Mouse (Mus musculus) layer of hippocampus, adult 9-11 months (tissue): ENCODE measurements at regions not wholly inside any gene's neighbourhood (a gene's known extent, or its start where the extent isn't known, plus 50 kb on each side); places are given as distances from the start of the nearest gene placed in this dataset.

ENCODE experiments used
- DNase-seq: peaks from one replicate; pipeline ENCODE4 v3.0.0; 2022

DNA sequence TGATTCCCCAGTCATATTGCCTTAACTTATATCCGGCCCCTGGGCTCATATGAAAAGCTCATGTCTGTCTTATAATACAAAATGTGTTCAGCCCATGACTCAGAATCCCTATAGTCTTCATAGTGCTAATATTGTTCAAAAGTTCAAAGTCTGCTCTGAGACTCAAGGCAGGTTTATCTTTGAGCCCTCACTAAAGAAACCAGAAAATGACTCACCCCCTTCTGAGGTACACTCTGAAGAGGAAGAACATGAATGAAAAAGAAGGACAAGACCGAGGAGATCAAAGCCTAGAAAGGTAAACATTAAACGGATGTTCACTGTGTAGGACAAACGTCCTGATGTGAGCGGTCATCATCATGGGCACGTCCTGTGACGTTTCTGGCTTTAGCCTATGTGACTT, 145.1 kb upstream of the Id4 start:
- no peak for DNase-seq

DNA sequence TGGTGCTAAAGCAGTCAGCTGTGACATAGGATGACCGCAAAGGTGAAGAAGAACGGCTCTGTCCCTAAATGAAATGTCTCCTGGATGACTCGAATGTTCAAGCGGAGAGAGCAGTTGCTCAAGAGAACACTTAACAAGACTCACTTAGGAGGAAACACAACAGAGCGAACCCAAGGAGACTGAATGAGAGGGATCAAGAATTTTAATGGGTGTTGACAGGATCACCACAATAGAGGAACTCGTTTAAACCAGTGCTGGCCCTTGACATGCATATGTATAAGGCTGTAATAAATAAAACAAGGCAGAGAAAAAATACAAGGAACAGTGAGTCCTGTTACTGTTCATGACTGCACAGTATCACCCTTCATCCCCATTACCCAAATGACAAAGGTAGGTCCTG, 134.4 kb upstream of the Id4 start:
- peak; percentile 53 for DNase-seq

DNA sequence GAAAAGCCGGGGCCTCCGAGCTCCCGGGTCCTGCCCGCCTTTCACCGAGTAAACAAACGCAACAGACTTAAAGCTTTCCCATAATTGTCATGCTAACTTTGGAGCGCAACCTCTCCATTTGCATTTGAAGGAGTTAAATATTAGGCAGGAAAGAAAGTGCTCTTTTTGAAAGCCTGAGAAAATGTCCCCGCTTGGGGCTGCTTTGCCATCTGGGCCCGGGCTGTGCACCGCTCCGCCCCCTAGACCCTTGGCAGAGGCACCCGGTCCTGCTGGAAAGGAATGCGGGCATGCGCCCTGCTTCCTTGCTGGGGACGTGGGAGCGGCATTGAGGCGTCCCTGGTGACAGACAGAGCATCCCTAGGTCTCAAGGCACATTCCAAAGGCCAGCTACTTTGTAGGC, 130.3 kb upstream of the Id4 start:
- DNase-seq: peak; percentile 64

DNA sequence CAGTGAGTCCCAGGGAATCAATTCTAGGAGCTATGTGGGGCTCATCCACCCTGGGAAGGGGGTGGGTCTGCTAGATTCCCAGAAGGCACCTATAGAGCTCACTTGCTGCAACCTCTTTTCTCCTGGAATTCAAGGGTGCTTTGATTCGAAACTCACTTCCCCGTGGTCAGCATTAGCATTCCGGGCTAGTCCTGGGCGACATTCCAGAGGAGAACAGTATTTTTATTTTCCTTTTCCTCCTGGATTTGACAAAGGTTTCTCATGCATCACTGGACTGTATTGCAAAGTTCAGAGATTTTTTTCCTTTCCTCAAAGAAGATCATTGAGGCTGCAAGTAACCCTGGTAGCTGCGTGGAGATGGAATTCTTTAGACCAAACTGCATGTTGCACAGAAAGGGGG, 129.3 kb upstream of the Id4 start:
- DNase-seq: peak; percentile 7

DNA sequence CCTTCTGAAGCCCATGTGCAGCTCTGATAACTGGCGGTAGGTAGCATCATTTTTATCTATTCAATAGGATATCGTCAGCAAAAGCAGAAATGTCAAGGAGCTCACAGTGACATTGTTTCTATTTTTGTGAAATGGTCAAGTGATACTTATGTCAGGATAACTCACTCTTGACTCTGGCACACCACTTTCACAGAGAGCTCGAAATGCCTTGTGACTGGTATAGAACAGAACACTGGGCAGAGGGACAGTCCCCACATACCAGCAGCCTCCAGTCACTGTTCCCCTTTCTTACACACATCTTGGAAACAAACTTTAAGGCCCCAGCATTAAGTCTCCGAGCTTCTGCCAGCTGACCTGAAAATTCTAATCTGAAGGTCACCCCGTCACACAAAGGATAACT, 115.1 kb upstream of the Id4 start:
- DNase-seq: no peak

DNA sequence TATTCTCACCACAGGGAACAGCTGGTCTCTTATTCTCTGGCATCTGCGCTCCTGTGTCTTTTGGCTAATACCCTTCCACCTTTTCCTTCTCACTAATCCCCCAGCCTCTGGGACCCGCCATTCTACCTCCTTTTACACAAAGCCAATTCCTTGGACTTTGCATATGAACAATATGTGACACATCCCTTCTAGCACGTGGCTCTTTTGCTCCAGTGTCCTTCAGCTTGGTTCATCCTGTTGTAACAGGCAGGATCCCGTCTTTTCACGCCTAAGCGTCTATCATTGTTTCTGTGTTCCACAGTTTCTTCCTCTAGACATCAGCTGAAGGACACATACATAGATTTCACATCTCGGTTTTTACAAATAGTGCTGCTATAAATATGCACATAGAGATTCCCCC, 114.0 kb upstream of the Id4 start:
- DNase-seq: no peak

DNA sequence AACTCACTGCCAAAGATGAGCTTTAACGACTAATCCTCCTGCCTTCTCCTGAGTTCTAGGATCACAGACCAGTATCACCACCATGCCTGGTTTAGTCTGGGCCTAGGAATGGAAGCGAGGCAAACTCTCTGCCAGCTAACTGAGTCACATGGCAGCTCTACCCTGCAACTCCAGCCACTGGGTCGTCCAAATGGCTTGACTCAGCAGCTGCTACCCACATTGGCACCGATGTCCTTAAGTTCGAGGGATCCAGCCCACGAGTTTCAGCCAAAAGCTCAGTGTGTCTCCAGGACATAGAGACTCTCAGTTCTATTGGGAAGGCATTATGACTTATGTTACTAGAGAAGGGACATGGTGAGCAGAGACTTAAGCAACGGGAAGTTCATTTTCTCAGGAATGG, 107.8 kb upstream of the Id4 start:
- peak; percentile 42 for DNase-seq

DNA sequence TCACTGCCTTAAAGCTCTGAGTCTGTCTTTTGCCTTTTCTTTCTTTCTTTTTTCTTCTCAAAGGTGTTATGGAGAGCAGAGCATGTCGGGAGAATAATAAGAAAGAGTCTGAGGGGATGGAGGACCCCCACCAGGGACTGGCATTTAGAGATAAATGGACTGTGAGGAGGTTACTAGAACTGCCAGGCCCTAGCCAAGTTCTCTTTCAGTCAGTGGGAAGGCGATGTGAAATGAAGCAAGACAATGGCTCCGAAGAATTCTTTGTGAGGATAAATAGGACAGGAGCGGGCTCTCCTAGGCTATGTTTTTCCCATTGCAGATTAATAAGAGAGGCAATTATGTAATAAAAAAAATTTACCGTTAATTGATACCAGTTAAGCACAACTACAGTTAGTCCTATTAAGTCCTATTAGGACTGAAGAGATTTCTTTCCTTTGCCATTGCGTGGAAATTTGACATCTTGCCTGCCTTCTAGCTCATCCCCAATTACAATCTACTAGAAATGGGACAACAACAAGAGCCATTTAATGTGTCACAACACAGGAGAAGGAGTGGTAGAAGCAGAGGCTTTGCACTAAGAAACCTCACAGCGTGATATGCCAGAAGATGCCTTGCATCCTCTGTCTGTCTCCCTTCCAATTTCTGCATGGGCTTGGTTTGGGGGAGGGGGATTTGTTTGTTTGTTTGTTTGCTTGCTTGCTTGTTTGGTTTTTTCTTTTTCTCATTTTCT, 107.2 kb upstream of the Id4 start:
- no peak for DNase-seq

DNA sequence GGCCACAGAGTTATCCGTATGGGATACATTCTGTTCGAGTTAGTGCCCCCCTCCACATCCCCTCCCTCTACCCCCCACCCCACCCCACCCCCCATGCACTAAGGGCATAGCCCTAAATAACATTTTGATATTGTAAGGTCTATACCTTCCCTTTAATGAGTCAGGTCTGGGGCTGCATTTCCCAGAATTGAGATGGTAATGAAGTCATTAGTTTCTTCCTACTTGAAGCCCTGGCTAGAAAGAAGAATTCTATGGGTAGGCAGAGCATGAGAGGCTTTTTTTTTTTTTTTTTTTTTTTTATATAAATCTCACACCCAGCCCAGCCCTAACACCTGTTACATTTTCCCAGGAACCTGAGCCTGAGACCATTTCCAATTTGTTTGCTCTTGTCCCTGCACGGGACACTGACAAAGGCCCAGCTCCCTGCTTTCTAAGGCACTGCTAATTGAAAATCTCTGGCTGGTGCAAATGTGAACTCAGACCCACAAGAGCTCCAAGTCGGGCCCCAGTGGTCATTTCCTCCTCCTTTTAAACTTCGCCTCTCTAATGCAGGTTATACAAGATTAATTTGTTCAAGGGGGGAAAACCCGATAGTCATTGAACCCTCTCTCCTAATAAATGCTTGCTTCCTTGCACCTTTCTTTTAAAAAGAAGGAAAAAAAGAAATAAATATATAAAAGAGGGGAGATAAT, 106.5 kb upstream of the Id4 start:
- DNase-seq: no peak

DNA sequence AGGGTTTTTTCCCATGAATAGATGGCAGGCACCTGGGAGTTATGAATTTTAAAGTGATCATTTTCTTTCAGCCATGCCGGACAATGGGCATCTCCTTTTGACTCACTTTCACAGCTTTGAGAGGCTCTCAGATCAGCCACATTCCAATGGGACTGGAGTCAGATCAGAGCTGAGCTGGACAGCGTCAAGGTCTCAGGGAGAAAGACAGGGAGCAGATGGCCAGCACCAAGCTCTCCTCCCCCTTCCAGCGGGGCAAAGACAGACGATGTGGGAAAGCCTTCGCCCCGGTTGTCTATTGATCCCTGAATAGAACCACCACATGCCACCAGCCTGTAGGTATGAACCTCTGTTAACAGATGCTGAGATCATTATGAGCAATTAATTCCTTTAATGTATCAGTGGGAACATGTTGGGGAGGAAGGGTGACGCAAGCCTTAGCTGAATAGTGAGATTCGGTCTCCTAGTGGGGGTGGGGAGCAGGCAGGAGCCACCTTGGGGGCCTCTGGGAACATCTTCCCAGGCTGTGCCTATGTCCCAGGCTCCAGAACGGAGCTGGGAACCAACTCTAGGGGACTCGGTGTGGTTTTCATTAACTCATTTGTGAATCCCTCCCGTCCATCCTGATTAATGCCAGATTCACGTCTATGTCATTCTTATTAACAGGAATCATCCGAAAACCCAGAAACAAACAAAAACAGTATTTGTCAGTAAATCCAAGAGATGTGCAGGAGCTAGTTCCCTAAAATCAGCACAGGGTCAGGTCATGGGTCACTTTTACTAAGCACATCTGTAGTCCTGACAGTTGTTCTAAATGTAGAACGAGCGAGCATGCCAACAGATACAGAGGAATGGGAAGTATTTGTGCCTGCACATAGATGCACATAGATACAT, 101.8 kb upstream of the Id4 start:
- DNase-seq: no peak

DNA sequence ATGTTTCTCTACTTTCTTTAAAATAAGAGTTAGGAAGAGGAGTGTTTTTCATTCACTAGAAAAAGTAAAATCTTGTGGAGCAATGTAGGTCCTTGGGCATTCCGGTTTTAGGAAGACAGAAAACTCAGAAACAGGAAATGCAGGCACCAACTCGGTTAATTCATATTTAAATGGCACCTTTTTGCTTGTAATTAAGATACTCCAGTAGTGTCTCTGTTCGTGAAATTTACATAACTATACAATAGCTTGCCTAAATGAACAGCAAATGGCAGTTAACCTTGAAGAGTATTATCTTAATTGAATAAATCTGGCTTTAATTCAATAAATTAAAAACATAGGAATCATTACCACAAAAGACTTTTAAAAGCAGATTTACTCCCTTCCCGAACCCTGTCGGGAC, 100.9 kb upstream of the Id4 start:
- no peak for DNase-seq

DNA sequence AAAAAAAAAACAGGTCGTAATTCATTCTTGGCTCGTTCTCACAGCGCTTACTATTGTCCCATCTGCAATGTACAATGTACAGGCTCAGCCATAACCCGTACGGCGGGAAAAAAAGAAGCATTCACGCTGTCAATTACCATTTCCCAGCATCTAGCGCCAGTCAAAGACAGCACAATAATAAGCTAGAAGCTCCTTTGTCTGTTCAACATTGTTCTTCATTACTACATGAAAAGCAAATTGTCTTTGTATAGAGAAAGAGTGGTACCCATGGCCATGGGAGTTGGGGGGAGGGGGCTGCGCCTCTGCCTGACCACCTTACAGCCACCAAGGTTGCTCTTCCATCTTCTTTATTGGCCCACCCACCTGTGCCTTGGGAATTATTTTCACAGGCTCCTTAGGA, 99.7 kb upstream of the Id4 start:
- DNase-seq: no peak

DNA sequence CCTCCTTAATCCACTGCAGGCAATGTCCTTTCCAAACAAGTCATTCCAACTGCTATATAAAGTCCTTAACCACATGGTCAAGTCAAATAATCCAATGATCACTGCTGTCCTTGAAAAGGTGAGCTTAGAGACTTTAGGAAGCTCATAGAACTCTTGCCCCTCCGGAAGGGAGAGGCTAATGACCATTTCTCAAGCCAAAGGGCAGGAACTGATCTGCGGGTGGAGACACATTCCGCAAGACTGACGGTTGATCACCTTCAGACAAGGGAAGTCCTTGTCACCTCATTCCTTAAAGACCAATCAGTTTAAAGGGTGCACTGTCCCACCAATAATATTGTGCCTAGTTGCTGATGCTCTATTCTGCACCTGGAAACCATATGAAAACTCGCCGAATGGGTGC, 96.4 kb upstream of the Id4 start:
- DNase-seq: no peak

DNA sequence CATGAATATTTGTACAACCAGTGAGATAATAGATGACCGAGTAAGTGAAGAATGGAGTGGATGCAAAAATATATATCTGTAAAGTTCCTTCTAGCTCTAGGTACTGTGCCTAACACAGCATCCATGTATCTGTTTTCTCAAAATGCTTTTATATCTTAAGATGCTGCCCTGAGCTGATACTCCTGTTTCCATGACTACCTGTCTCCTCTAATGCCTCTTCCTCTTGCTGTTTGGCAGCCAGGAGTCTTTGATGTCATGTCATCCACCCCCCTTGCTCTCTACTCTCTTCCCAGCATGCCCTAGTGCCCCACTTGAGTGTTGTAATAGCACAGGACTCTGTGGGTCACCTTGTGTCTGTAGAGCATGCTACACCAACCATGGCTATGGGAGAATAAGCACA, 95.2 kb upstream of the Id4 start:
- no peak for DNase-seq

DNA sequence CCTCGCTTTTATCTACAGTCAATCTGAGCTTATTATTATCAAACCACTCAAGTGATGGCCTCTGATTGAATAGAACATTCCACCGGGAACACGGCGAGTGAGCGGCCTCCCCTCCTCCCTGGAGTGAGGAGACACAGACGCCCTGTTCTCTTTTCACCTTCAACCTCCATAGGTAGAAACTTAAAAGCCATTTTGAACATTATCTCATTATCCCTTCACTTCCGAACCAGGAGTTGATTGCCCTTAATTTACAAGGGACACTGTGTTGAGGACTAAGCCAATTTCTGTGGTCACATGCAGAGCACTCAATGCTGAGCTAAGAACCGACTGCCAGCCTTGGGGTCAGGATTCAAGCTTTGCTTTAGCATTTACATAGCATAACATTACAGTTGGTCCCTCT, 93.1 kb upstream of the Id4 start:
- DNase-seq: no peak

DNA sequence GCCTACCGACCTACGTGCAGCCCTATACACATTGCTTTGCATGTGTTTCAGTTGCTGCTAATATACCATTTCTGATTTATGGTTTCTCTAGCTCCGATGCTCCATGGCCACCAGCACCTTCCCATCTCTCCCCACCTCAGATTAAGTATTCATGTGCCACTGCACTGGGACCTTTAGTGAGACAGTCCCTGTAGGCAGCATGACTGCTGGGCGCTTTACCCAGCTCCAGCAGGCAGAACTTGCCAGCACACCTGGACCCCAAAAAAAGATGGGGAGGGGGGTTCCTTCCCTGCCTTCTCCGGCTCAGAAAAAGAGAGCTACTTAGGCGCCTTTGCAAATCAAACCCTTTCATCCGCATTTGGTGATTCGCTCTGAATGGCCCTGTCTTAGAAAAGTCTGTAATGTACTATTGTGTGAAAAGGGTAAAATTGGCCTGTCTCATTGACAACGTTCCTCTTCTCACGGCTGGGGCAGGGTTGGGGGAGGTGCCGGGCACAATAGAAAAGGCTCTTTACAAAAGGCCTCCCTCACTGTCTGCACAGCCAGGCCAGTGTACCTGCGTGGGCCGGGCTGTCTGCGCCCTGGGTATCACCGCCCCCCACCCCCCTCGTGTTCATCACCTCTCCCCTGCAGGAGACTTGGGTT, 89.6 kb upstream of the Id4 start:
- DNase-seq: no peak

DNA sequence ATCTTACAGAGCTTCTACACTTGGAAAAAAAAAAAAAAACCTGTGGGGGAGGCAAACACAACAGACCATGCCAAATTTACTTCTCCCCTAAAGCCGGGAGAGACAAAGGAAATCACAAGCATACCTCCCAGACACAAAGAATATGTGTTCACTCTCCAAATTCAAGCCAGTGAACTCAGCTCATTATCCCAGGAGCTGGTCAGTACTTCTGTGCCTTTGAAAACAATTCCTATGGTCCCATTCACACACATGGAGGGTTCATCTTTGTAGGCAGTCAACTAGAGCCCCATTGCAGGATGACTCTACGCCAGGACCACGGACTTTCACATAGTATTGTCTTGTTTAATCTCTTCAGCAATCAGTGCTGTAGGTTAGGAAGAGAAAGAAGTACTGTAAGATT, 89.0 kb upstream of the Id4 start:
- no peak for DNase-seq

DNA sequence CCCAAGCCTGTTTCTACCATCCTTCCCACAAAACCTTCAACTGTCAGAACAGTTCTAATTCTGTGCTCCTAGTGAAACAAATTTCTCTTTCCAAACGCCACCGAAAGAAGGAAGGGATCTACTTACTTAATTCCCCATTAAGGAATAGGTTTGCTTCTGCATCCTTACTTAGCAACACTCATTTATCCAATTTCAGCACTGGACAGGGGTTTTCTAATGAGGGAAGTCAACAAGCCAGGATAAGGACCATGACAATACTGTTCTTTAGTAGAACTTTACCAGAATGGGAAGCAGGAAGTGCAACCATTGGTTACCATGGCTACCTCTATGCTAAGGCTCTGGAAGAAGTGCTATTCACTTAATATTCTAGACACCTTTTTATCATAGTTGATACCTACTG, 68.6 kb upstream of the Id4 start:
- no peak for DNase-seq

DNA sequence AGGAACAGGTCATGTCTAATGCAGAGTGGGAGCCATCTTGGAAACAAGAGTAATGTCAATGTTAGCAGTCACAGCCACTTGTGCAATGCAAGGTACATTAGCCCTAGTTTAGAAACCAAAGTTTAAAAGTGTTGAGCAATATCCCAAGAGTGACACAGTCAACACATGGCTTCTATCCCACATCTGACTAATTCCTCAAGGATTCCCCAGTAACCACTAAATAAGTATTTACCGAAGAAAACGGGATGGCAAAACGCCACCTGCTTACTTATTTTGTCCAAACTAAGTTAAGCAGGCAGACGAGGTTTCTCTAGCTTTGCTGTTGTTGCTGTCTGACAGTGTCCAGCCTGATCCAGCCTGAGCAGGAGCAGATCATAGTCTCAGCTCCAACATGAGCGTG, 67.1 kb upstream of the Id4 start:
- DNase-seq: no peak

DNA sequence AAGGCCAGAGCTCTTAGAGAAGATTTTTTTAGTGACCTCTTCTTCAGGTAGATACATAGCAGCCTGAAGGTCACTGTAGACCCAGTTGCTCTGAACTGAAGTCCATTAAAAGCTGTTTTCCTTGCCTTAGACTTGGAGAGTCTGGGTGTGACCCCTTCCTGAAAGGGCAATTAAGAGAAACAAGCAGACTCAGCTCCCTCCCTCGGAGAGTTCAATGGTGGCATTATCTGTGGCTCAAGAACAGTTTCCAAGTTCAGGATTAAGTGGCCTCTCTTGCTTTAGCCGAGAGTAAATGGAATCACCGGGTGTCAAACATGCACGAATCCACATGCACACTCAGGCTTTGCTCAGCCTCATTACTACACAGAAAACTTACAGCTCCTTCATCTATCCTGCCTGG, 53.2 kb upstream of the Id4 start:
- no peak for DNase-seq
